Mouse (Mus musculus) heart, embryonic 10.5 days (tissue): ENCODE data around the gene Clybl. TPM values are rescaled to one million over a fixed set of nuclear protein-coding genes. Genes with fewer than 3 reads are reported as not detected.

Experiments
- DNase-seq: peaks from one replicate; pipeline ENCODE4 v3.0.0-alpha.2; 2017; ENCODE audit warnings: low spot score
- H3K27ac ChIP-seq: fragments of 300-500 bp; sonication (generic); 2 replicates; pipeline ENCODE4 v1.5.1; 2016; ENCODE audit warnings: mild to moderate bottlenecking
- H3K27me3 ChIP-seq: fragments of 300-500 bp; sonication (generic); 2 replicates; pipeline ENCODE4 v1.6.1; 2016; ENCODE audit warnings: mild to moderate bottlenecking; ENCODE audit not compliant: poor library complexity, insufficient read depth, severe bottlenecking
- H3K36me3 ChIP-seq: fragments of 300-500 bp; sonication (generic); 2 replicates; pipeline ENCODE4 v1.6.1; 2016; ENCODE audit warnings: mild to moderate bottlenecking, moderate library complexity
- H3K4me1 ChIP-seq: fragments of 300-500 bp; sonication (generic); 2 replicates; pipeline ENCODE4 v1.6.1; 2016; ENCODE audit warnings: mild to moderate bottlenecking
- H3K4me3 ChIP-seq: fragments of 300-500 bp; sonication (generic); 2 replicates; pipeline ENCODE4 v1.5.1; 2016; ENCODE audit warnings: mild to moderate bottlenecking, moderate library complexity
- H3K9me3 ChIP-seq: fragments of 300-500 bp; sonication (generic); 2 replicates; pipeline ENCODE4 v1.6.1; 2016; ENCODE audit warnings: mild to moderate bottlenecking, moderate library complexity
- WGBS: fragments of 180-500 bp; shearing (Covaris S2); methylation state at CpG from one replicate; pipeline ENCODE4 v1.1.7; 2016; 5-methylcytosine and 5-hydroxymethylcytosine counted together
- polyA plus RNA-seq: library from polyadenylated mRNA; unstranded; fragments of >200 nt; fragmentation: Nextera tagmentation; extraction: Ambion mirVana; gene quantifications from 2 replicates; pipeline ENCODE4 v1.2.1, GENCODE M21; 2016

Clybl gene
- polyA plus RNA-seq, 1 experiment from 2014 or later, result 43.5 TPM

DNA sequence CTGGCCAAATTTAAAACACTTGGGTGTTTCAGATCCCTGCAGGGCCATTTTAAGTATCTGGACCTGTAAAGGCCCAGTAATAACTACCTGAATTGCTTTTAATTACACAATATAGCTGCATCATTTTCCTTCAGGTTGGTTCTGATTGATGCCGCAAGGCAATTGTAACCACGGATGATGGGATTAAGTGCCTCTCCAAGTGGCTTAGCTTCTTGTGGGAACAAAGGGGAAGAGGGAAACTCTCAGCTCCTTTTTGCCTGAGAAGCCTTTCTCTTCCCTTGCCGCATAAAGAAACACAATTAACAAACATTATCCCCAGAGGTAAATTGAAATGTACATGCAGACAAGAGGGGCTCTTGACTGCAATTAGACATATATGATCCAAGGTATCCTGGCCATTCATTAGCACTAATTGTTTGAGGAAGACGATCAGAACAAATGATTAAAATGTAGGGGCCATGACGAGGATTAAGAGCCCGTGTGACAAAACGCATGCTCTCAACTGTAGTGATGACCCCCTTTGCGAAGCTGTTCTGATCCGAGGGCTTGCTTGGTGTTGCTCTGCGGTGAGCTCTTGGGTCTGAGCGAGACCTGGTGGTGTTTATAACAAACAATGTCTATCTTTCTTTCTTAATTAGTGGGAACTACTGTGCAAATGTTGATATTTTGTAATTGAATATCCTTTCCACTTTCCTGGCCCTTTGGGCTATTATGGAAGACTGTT is 116.0 kb downstream of the Clybl start:
- Histone ChIP-seq H3K27ac (no peak overlapping the region), H3K9me3 (no peaks in the 10 kb centered on the region), H3K27me3 (peaks cover 3% of the 10 kb centered on the region; the same call in 1 of the 2 replicates), H3K36me3 (no peaks in the 10 kb centered on the region), H3K4me3 (no peak overlapping the region), H3K4me1 (no peaks in the 10 kb centered on the region)
- DNase-seq, result no peak
- 49% methylated on average over 11 of the region's 11 CpGs for WGBS

DNA sequence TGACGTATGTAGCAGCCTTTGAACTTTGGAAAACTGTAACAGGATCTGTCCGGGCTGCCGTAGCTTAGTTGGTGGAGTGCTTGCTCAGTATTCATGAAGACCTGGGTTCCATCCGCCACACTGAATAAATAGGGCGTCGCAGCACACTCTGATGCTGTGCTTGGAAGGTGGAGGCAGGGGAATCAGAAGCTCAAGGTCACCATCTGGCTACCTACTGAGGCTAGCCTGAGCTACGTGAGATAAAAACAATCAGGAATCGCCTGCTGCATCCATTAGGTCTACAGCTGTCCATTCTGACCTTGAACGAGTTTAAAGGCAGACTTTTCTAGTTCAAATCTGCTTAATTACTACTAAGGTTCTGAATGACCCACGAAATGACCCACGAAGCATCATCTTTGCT is 118.8 kb downstream of the Clybl start:
- 91% methylated on average over 11 of the region's 11 CpGs for WGBS
- Histone ChIP-seq H3K27ac (no peak overlapping the region), H3K27me3 (no peaks in the 10 kb centered on the region), H3K9me3 (no peaks in the 10 kb centered on the region), H3K36me3 (no peaks in the 10 kb centered on the region), H3K4me1 (no peaks in the 10 kb centered on the region), H3K4me3 (no peak overlapping the region)
- DNase-seq, result no peak

DNA sequence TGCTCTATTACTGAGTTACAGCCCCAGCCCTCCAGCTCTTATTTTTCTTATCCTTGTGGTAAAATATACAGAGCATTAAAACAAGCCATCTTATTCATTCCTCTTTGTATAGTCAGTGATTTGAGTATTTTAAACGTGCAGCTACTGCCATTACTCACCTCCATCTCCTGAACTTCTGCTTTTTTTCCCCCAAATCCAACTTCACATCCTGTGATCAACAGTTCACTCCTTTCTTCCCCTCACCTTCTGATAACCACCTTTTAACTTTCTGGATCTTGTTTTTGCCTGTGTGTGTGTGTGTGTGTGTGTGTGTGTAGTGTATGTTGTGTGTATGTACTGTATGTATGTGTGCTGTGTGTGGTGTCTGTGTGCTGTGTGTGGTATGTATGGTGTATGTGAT is 122.3 kb downstream of the Clybl start:
- H3K4me3 ChIP-seq, result no peak overlapping the region
- no peak for DNase-seq
- H3K36me3 ChIP-seq, result no peaks in the 10 kb centered on the region
- H3K27ac ChIP-seq, result no peak overlapping the region
- H3K27me3 ChIP-seq, result no peaks in the 10 kb centered on the region
- H3K4me1 ChIP-seq, result no peaks in the 10 kb centered on the region
- WGBS, result 60% methylated on average over 1 of the region's 1 CpGs
- no peaks in the 10 kb centered on the region for H3K9me3 ChIP-seq

DNA sequence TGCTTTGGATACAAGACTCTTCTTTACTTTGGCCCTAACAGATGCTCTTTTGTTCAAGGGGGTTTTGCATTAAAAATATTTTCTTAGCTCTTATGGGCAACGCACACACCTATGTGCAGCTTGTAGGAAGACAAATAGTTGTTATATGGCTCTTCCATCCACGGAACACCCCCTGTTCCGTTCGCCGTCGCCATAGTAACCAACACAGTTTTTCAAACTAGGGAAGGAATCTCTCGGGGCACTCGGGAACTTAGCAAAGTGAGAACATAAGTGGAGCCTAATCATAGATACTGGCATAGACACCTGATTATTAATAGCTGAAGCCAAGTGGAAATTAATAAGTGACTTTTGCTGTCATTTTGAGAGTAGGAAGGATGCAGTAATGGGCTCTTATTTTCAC is 123.6 kb downstream of the Clybl start:
- no peak overlapping the region for H3K27ac ChIP-seq
- H3K4me3 ChIP-seq, result no peak overlapping the region
- H3K9me3 ChIP-seq, result no peaks in the 10 kb centered on the region
- no peak for DNase-seq
- no peaks in the 10 kb centered on the region for H3K36me3 ChIP-seq
- H3K4me1 ChIP-seq, result no peaks in the 10 kb centered on the region
- no peaks in the 10 kb centered on the region for H3K27me3 ChIP-seq
- WGBS, result 82% methylated on average over 8 of the region's 8 CpGs

DNA sequence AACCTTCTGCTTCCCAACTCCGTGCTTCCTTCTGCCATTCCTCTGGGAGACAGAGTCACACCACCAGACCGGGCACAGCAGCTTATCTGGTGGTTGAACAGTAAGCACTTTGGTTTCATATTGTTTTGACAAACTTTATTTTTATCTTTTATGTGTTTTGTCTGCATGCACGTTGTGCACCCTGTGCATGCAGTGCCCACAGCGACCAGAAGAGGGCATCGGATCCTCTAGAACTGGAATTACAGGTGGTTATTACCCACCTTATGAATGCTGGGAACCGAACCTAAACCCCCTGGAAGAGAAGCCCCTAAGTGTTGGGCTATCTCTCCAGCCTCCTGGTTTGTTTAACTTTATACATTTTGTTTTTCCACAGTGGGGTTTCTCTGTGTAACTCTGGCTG is 130.9 kb downstream of the Clybl start:
- Histone ChIP-seq H3K27ac (no peak overlapping the region), H3K27me3 (no peaks in the 10 kb centered on the region), H3K36me3 (peaks cover 3% of the 10 kb centered on the region; the same call in 1 of the 2 replicates), H3K9me3 (no peaks in the 10 kb centered on the region), H3K4me3 (no peak overlapping the region), H3K4me1 (no peaks in the 10 kb centered on the region)
- 91% methylated on average over 6 of the region's 6 CpGs for WGBS
- no peak for DNase-seq

DNA sequence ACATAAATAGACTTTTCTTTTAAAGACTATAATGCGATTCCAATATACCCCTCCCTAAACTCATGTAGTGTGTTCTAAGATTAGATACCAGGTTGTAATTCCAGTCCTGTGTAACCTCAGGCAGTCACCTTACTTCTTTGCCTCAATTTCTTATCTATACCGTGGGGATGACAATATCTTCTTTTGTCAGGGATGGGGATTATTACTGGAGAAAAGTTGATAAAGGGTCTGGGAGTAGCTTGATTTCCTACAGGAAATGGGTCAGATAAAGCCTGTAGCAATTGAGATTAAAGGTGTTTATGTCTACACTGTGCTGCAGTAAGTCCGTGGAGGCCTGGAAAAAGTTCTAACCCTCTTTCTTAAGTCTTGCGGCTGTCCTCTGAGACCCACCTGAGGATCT is 131.8 kb downstream of the Clybl start:
- 64% methylated on average over 4 of the region's 4 CpGs for WGBS
- peaks cover 3% of the 10 kb centered on the region; the same call in 1 of the 2 replicates for H3K36me3 ChIP-seq
- no peak overlapping the region for H3K4me3 ChIP-seq
- H3K27me3 ChIP-seq, result no peaks in the 10 kb centered on the region
- no peaks in the 10 kb centered on the region for H3K4me1 ChIP-seq
- no peak for DNase-seq
- no peak overlapping the region for H3K27ac ChIP-seq
- no peaks in the 10 kb centered on the region for H3K9me3 ChIP-seq

DNA sequence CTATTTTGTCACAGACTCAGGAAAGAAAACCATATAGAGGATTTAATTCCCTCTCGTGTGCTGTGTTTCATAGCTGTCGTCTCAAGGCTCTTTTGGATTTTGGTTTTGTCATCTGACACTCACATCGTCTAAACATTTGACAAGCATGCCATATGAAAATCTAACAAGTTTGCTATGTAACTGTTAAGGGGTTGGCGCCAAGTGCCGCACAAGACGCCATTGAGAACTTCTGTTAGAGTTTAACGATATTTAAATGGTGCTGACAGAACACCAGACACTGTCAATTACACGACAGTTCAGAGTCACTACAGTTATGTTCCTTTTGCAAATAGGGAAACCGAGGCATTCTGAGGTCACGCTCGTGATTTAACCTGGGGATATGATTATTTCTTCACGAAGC is 134.2 kb downstream of the Clybl start:
- Histone ChIP-seq H3K27me3 (no peaks in the 10 kb centered on the region), H3K36me3 (peaks cover 3% of the 10 kb centered on the region; the same call in 1 of the 2 replicates), H3K4me3 (no peak overlapping the region), H3K27ac (no peak overlapping the region), H3K9me3 (no peaks in the 10 kb centered on the region), H3K4me1 (no peaks in the 10 kb centered on the region)
- DNase-seq, result no peak
- WGBS, result 92% methylated on average over 12 of the region's 12 CpGs

DNA sequence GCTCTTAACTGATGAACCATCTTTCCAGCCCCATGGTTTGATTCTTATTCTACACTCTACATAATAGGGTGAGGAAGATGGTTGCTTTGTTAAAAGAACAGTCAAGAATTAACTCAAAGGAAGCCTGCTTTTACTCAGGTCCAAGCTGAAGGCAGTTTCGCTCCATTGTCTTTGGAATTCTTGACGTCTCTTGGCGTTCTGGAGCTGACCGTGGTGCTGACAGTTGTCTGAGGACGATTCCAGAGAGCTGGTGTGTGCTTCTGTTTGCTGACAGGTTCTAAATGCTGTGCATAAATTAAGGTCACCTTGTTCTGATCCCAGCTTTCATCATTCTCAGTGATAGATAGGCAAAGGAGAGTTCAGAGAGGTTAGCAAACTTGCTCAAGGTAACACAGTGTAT is 140.6 kb downstream of the Clybl start:
- Histone ChIP-seq H3K36me3 (no peaks in the 10 kb centered on the region), H3K4me1 (no peaks in the 10 kb centered on the region), H3K4me3 (no peak overlapping the region), H3K27me3 (no peaks in the 10 kb centered on the region), H3K9me3 (no peaks in the 10 kb centered on the region), H3K27ac (no peak overlapping the region)
- DNase-seq, result no peak
- WGBS, result 18% methylated on average over 5 of the region's 5 CpGs

DNA sequence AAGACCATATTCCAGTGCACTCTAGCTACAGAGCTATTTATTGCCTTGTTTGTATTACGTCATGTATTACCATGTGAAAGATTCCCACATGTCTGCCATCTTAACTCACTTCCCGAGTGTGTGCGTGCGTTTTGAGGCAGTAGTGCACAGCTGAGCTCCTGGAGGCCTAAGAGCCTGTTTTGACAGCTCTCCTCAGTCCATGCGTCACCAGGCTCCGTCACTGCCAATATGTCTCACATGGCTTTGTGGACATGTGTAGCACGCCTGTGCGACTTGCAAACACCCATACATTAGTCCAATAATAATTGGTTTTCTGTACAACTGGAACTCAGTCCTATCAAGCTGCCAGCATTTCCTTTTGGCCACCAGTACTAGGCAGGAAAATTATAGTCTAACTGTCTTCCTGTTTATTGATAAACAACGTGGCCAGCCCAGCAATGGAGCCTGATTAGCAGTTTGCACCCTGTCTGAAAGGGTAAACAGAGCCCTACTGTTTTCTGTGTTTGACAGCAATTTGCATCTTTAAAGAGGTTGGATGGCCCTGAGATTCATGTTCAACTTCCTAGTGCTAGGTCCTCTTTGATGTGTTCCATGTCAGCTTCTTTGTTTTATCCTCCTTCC is 142.4 kb downstream of the Clybl start:
- Histone ChIP-seq H3K27me3 (no peaks in the 10 kb centered on the region), H3K9me3 (no peaks in the 10 kb centered on the region), H3K36me3 (no peaks in the 10 kb centered on the region), H3K27ac (no peak overlapping the region), H3K4me3 (no peak overlapping the region), H3K4me1 (no peaks in the 10 kb centered on the region)
- DNase-seq, result no peak
- whole genome bisulfite sequencing, result 83% methylated on average over 9 of the region's 9 CpGs

DNA sequence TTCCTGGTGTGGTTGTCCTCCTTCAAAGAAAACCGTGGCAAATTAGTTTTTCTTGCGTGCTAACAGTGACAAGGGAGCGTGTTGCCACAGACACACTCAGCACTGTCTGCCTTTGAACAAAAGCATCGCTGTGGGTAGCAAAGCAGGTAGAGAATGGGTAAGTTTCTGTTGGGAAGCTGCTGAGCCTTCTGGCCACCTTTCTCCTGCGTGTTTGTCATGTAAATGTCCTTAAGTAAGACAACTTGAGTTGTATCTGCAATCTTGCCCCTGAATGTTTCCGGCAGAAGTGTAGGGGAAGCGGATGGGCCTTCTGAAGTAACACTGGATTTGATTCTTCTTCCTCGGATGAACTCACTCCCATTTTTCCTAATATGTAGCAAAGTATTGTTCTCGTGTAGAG is 148.6 kb downstream of the Clybl start:
- H3K4me3 ChIP-seq, result no peak overlapping the region
- whole genome bisulfite sequencing, result 72% methylated on average over 9 of the region's 9 CpGs
- no peaks in the 10 kb centered on the region for H3K9me3 ChIP-seq
- H3K27me3 ChIP-seq, result no peaks in the 10 kb centered on the region
- no peak overlapping the region for H3K27ac ChIP-seq
- no peak for DNase-seq
- H3K4me1 ChIP-seq, result peaks cover 8% of the 10 kb centered on the region; the same call in 1 of the 2 replicates
- H3K36me3 ChIP-seq, result no peaks in the 10 kb centered on the region

DNA sequence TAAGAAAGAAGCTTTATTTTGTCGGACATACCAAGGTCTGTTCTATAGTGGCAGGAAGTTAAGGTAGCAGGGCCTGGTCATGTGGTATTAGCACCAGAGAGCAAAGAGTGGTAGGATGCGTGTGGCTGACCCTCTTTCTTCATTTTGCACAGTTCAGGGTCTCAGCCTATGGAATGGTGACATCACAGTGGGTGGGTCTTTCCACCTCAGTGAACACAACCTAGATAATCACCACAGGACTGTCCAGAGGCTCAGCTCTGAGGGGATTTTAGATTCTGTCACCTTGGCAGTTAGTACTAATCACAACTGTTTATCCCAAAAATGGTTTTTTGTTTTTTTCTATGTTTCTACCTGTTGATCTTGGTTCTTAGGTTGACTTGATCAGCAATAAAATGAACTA is 149.2 kb downstream of the Clybl start:
- Histone ChIP-seq H3K27me3 (no peaks in the 10 kb centered on the region), H3K4me3 (no peak overlapping the region), H3K36me3 (no peaks in the 10 kb centered on the region), H3K27ac (no peak overlapping the region), H3K9me3 (no peaks in the 10 kb centered on the region), H3K4me1 (peaks cover 8% of the 10 kb centered on the region; the same call in 1 of the 2 replicates)
- no peak for DNase-seq
- 78% methylated on average over 2 of the region's 2 CpGs for WGBS

DNA sequence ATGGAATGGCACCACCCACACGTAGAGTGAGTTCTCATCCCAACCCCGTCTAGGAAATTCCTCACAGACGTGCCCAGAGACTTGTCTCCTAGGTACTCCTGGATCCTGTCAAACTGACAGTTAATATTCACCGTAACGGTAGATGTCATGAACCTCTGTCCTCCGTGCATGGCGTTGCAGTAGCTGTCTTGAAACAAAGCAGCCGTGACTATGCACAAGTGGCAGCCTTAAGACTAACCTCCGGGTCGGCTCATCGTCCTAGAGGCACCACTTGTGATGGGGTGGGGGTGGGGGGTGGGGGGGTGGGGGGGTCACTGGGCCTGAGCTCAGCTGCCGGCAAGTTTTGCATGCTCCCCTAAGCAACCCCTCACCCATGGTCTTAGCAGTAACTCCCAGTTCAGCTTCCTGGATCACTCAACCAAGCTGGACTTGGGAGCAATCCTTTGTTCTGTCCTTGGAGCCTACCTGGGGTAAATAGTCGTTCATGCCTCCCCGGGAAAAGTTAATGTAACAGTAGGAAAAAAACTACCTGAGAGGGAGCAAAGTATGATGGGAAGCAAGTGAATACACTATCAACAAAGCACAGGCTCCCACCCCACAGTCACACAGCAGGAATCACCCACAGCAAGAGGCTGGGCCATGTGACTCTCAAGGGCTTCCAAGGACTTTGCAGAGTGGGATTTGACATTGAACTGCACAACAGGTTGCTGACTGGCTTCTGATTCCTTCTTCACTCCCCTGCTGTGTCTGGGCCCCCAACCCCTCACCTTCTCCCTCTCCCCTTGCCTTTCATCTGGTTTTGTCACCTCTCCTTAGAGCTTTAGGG is 150.3 kb downstream of the Clybl start:
- Histone ChIP-seq H3K27me3 (no peaks in the 10 kb centered on the region), H3K4me3 (no peak overlapping the region), H3K27ac (no peak overlapping the region; the same call in 1 of the 2 replicates), H3K4me1 (peaks cover 11% of the 10 kb centered on the region), H3K9me3 (no peaks in the 10 kb centered on the region), H3K36me3 (no peaks in the 10 kb centered on the region)
- 22% methylated on average over 14 of the region's 14 CpGs for WGBS
- DNase-seq, result no peak

DNA sequence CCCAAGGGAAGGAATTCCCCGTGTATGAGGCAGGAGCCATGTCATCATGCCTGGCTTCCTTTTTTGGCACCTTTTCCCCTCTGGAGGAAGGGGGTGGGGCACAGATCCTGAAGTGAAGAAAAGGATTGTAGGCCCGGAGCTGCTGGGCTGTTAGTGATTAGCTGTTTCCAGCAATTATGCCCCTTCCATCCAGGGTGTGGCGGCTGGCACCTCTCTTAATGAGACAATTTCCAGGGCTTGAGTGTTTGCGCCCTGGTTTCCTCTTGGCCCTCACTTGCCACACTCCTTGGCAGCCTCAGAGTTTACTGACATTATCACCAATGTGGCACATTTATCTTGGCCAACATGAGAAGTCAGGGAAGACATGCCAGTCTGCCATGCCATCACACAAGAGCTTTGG is 155.5 kb downstream of the Clybl start:
- WGBS, result 38% methylated on average over 4 of the region's 4 CpGs
- Histone ChIP-seq H3K27me3 (no peaks in the 10 kb centered on the region), H3K4me1 (peaks cover 11% of the 10 kb centered on the region), H3K36me3 (no peaks in the 10 kb centered on the region), H3K9me3 (no peaks in the 10 kb centered on the region), H3K4me3 (no peak overlapping the region), H3K27ac (no peak overlapping the region)
- no peak for DNase-seq
